Mouse (Mus musculus) midbrain, embryonic 13.5 days (tissue): ENCODE data around the gene Oat. TPM values are rescaled to one million over a fixed set of nuclear protein-coding genes. Genes with fewer than 3 reads are reported as not detected.

Source experiments
- ATAC-seq: fragments of 200-750 bp; cut with Nextera tagmentation; 2 replicates; pipeline ENCODE4 v1.8.0; 2017; ENCODE audit warnings: mild to moderate bottlenecking, moderate TSS enrichment, moderate library complexity
- H3K27ac ChIP-seq: fragments of 300-500 bp; sonication (generic); 2 replicates; pipeline ENCODE4 v1.5.1; 2015; ENCODE audit warnings: inconsistent platforms, mild to moderate bottlenecking, moderate library complexity
- H3K27me3 ChIP-seq: fragments of 300-500 bp; sonication (generic); 2 replicates; pipeline ENCODE4 v1.6.1; 2015; ENCODE audit warnings: mild to moderate bottlenecking, inconsistent platforms
- H3K36me3 ChIP-seq: fragments of 300-500 bp; sonication (generic); 2 replicates; pipeline ENCODE4 v1.6.1; 2015; ENCODE audit warnings: mild to moderate bottlenecking, inconsistent platforms
- H3K4me1 ChIP-seq: fragments of 300-500 bp; sonication (generic); replicated peaks from 2 replicates; pipeline ENCODE4 v1.6.1; 2015; ENCODE audit warnings: inconsistent platforms
- H3K4me2 ChIP-seq: fragments of 300-500 bp; sonication (generic); replicated peaks from 2 replicates; pipeline ENCODE4 v1.6.1; 2015; ENCODE audit warnings: moderate library complexity, mild to moderate bottlenecking, inconsistent platforms
- H3K4me3 ChIP-seq: fragments of 300-500 bp; sonication (generic); replicated peaks from 2 replicates; pipeline ENCODE4 v1.5.1; 2015; ENCODE audit warnings: mild to moderate bottlenecking, inconsistent platforms
- H3K9ac ChIP-seq: fragments of 300-500 bp; sonication (generic); replicated peaks from 2 replicates; pipeline ENCODE4 v1.6.1; 2015; ENCODE audit warnings: mild to moderate bottlenecking, inconsistent platforms
- H3K9me3 ChIP-seq: fragments of 300-500 bp; sonication (generic); 2 replicates; pipeline ENCODE4 v1.6.1; 2016; ENCODE audit warnings: mild to moderate bottlenecking, inconsistent platforms
- WGBS: fragments of 180-500 bp; shearing (Covaris S2); methylation state at CpG from one replicate; pipeline ENCODE4 v1.1.7; 2015; 5-methylcytosine and 5-hydroxymethylcytosine counted together
- polyA plus RNA-seq: library from polyadenylated mRNA; unstranded; fragments of >200 nt; fragmentation: Nextera tagmentation; extraction: Ambion mirVana; gene quantifications from 2 replicates; pipeline ENCODE4 v1.2.1, GENCODE M21; 2015

The Oat gene
- polyA plus RNA-seq, 1 experiment from 2014 or later: 73.0 TPM

- Histone ChIP-seq H3K36me3 (no peaks in the 10 kb centered on the region), H3K9me3 (no peaks in the 10 kb centered on the region), H3K27me3 (no peaks in the 10 kb centered on the region), H3K4me2 (no peak overlapping the region), H3K4me1 (no peaks in the 10 kb centered on the region), H3K9ac (no peak overlapping the region), H3K27ac (no peak overlapping the region), H3K4me3 (no peak overlapping the region)
- no peak for ATAC-seq
- 76% methylated on average over 3 of the region's 3 CpGs for WGBS
These were observed 9.7 kb upstream of the Oat start for GRCm38 (mm10) chr7:132585695-132586491.

- 93% methylated on average over 2 of the region's 2 CpGs for WGBS
- Histone ChIP-seq H3K4me3 (no peak overlapping the region), H3K27me3 (peaks cover 16% of the 10 kb centered on the region), H3K27ac (no peak overlapping the region), H3K9ac (no peak overlapping the region), H3K36me3 (no peaks in the 10 kb centered on the region), H3K4me1 (peaks cover 5% of the 10 kb centered on the region), H3K9me3 (no peaks in the 10 kb centered on the region), H3K4me2 (no peak overlapping the region)
- no peak for ATAC-seq
These were observed 5.2 kb upstream of the Oat start for GRCm38 (mm10) chr7:132581441-132581840.

- Histone ChIP-seq H3K4me3 (no peak overlapping the region), H3K36me3 (no peaks in the 10 kb centered on the region), H3K9me3 (no peaks in the 10 kb centered on the region), H3K27me3 (peaks cover 16% of the 10 kb centered on the region), H3K4me2 (no peak overlapping the region), H3K9ac (no peak overlapping the region), H3K27ac (no peak overlapping the region), H3K4me1 (peaks cover 7% of the 10 kb centered on the region)
- WGBS: 80% methylated on average over 6 of the region's 6 CpGs
- ATAC-seq: no peak
These were observed 4.3 kb upstream of the Oat start for GRCm38 (mm10) chr7:132580511-132580910.

GRCm38 (mm10) chr7:132576891-132577290 lies 693 bp upstream of the Oat start:
- H3K4me1 ChIP-seq: peaks cover 26% of the 10 kb centered on the region
- no peak overlapping the region for H3K4me3 ChIP-seq
- H3K36me3 ChIP-seq: no peaks in the 10 kb centered on the region
- no peak for ATAC-seq
- 59% methylated on average over 4 of the region's 4 CpGs for WGBS
- no peak overlapping the region for H3K9ac ChIP-seq
- H3K27me3 ChIP-seq: peaks cover 16% of the 10 kb centered on the region
- peak overlapping the region; percentile 79 for H3K4me2 ChIP-seq
- H3K27ac ChIP-seq: no peak overlapping the region
- H3K9me3 ChIP-seq: no peaks in the 10 kb centered on the region

GRCm38 (mm10) chr7:132575623-132576022 lies 575 bp downstream of the Oat start:
- Histone ChIP-seq H3K36me3 (no peaks in the 10 kb centered on the region), H3K9me3 (no peaks in the 10 kb centered on the region), H3K4me3 (peak overlapping the region; percentile 69), H3K4me1 (peaks cover 26% of the 10 kb centered on the region), H3K27ac (peak overlapping the region; percentile 86), H3K4me2 (peak overlapping the region; percentile 79), H3K9ac (peak overlapping the region; percentile 71), H3K27me3 (peaks cover 16% of the 10 kb centered on the region)
- ATAC-seq: peak; percentile 90
- under 1% methylated on average over 13 of the region's 13 CpGs for WGBS

GRCm38 (mm10) chr7:132574646-132575045 lies 1.6 kb downstream of the Oat start:
- H3K36me3 ChIP-seq: no peaks in the 10 kb centered on the region
- peaks cover 12% of the 10 kb centered on the region for H3K27me3 ChIP-seq
- H3K4me2 ChIP-seq: no peak overlapping the region
- no peaks in the 10 kb centered on the region for H3K9me3 ChIP-seq
- peaks cover 26% of the 10 kb centered on the region for H3K4me1 ChIP-seq
- 92% methylated on average over 5 of the region's 5 CpGs for WGBS
- ATAC-seq: no peak
- no peak overlapping the region for H3K9ac ChIP-seq
- H3K27ac ChIP-seq: no peak overlapping the region
- H3K4me3 ChIP-seq: no peak overlapping the region

GRCm38 (mm10) chr7:132573205-132573604 lies 3.0 kb downstream of the Oat start:
- H3K9ac ChIP-seq: no peak overlapping the region
- peak overlapping the region; percentile 31 for H3K27ac ChIP-seq
- 34% methylated on average over 6 of the region's 6 CpGs for WGBS
- peaks cover 8% of the 10 kb centered on the region; the same call in 1 of the 2 replicates for H3K36me3 ChIP-seq
- ATAC-seq: no peak
- no peak overlapping the region for H3K4me2 ChIP-seq
- H3K27me3 ChIP-seq: peaks cover 12% of the 10 kb centered on the region
- no peaks in the 10 kb centered on the region for H3K9me3 ChIP-seq
- peaks cover 26% of the 10 kb centered on the region for H3K4me1 ChIP-seq
- no peak overlapping the region for H3K4me3 ChIP-seq

- no peak for ATAC-seq
- H3K27ac ChIP-seq: no peak overlapping the region
- 83% methylated on average over 3 of the region's 3 CpGs for WGBS
- H3K36me3 ChIP-seq: peaks cover 12% of the 10 kb centered on the region; the same call in 1 of the 2 replicates
- no peak overlapping the region for H3K4me3 ChIP-seq
- no peak overlapping the region for H3K9ac ChIP-seq
- no peaks in the 10 kb centered on the region for H3K9me3 ChIP-seq
- peaks cover 26% of the 10 kb centered on the region for H3K4me1 ChIP-seq
- no peak overlapping the region for H3K4me2 ChIP-seq
- peaks cover 9% of the 10 kb centered on the region for H3K27me3 ChIP-seq
These were observed 3.5 kb downstream of the Oat start for GRCm38 (mm10) chr7:132572738-132573137.

- no peak for ATAC-seq
- H3K4me2 ChIP-seq: no peak overlapping the region
- H3K9me3 ChIP-seq: no peaks in the 10 kb centered on the region
- H3K4me3 ChIP-seq: no peak overlapping the region
- no peaks in the 10 kb centered on the region for H3K27me3 ChIP-seq
- WGBS: 89% methylated on average over 8 of the region's 8 CpGs
- H3K4me1 ChIP-seq: peaks cover 22% of the 10 kb centered on the region
- H3K9ac ChIP-seq: no peak overlapping the region
- no peak overlapping the region for H3K27ac ChIP-seq
- H3K36me3 ChIP-seq: peaks cover 12% of the 10 kb centered on the region; the same call in 1 of the 2 replicates
These were observed 4.7 kb downstream of the Oat start for GRCm38 (mm10) chr7:132571481-132571880.

GRCm38 (mm10) chr7:132570071-132570470 lies 6.1 kb downstream of the Oat start:
- Histone ChIP-seq H3K9ac (no peak overlapping the region), H3K4me1 (peaks cover 15% of the 10 kb centered on the region; the same call in 1 of the 2 replicates), H3K27ac (no peak overlapping the region), H3K36me3 (peaks cover 12% of the 10 kb centered on the region; the same call in 1 of the 2 replicates), H3K4me3 (no peak overlapping the region), H3K9me3 (no peaks in the 10 kb centered on the region), H3K4me2 (no peak overlapping the region), H3K27me3 (no peaks in the 10 kb centered on the region)
- 89% methylated on average over 5 of the region's 5 CpGs for WGBS
- ATAC-seq: no peak

- Histone ChIP-seq H3K4me1 (peaks cover 11% of the 10 kb centered on the region; the same call in 1 of the 2 replicates), H3K27ac (no peak overlapping the region), H3K4me3 (no peak overlapping the region), H3K27me3 (no peaks in the 10 kb centered on the region), H3K4me2 (no peak overlapping the region), H3K9ac (no peak overlapping the region), H3K9me3 (no peaks in the 10 kb centered on the region), H3K36me3 (peaks cover 20% of the 10 kb centered on the region; the same call in 1 of the 2 replicates)
- ATAC-seq: no peak
- WGBS: 91% methylated on average over 6 of the region's 6 CpGs
These were observed 7.4 kb downstream of the Oat start for GRCm38 (mm10) chr7:132568817-132569216.

GRCm38 (mm10) chr7:132565831-132566230 lies 10.4 kb downstream of the Oat start:
- Histone ChIP-seq H3K4me3 (no peak overlapping the region), H3K4me1 (no peaks in the 10 kb centered on the region), H3K27ac (no peak overlapping the region), H3K4me2 (no peak overlapping the region), H3K27me3 (no peaks in the 10 kb centered on the region), H3K36me3 (peaks cover 48% of the 10 kb centered on the region), H3K9me3 (no peaks in the 10 kb centered on the region), H3K9ac (no peak overlapping the region)
- 44% methylated on average over 1 of the region's 1 CpGs for WGBS
- ATAC-seq: no peak
